Mouse (Mus musculus): ENCODE results near the gene Usp35.
A peak's percentile ranks its signal among the peaks of the same experiment; 100 is the strongest.

The Usp35 gene

DNA sequence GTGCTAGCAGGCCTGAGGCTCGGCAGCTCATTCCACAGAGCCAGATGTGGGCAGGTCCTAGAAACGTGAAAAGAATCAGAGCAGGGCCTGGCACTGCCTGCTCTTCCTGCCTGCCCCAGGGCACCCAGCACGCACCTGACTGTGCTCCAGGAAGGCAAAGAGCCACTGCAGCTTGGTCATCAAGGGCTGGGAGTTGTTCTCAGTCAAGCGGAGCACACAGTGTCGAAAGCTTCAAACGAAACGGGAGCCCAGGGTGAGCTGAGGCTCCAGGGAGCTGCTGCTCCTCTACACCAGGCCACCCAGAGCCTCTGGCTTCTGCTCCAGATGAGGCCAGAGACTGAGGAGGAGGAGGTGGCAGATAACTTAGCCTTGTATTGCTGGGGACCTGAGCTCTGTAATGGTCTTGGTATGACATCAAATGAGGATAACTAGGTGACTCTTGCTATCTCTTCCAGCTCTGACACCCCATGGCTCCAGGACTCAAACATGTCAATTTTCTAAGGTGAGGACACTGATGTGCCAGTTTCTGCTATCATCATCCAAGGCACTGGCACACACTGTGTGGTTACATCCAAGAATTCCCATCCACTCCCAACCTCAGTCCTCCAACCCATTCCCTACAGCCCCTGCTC lies 18.3 kb downstream of the Usp35 start:
- no peak for DNase-seq

DNA sequence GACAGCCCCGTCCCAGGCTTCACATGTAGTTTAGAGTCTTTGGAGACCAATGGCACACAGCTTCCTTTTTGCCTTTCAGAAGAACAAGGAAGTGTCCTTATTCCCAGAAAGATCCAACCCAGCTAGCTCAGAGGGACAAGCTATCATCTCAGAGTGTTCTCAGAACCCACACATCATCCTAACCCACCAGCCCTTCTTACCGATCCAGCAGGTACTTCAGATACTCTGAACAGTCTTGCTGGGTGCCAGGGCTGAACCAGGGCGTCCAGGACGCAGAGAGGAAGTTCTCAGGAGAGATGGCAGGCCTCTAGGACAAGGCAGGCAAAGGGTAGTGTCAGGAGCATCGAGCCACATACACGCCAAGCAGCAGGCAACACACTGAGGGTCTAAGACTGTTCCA lies 19.0 kb downstream of the Usp35 start:
- no peak for DNase-seq

GRCm38 (mm10) chr7:97312196-97312595 lies 19.6 kb downstream of the Usp35 start:
- DNase-seq: no peak

DNA sequence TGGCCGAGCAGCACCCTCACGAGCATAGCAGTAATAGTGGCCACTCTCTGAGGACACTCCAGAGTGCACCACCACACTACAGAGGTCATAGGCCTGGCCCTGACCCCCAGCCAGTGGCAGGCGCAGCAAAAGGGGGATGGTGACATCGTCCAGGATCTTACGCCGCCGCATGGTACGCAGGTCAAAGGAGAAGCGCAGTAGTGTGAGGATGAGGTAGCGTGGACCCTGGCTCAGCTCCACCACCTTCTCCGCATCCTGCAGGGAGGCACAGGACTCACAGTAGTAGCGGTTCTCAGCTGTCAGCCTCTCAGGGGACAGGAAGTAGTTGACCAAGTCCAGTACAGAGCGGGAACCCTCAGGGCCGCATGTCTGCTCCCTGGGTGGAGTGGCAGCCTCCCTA lies 20.2 kb downstream of the Usp35 start:
- no peak for DNase-seq

GRCm38 (mm10) chr7:97310341-97310635 lies 21.5 kb downstream of the Usp35 start:
- DNase-seq: no peak

DNA sequence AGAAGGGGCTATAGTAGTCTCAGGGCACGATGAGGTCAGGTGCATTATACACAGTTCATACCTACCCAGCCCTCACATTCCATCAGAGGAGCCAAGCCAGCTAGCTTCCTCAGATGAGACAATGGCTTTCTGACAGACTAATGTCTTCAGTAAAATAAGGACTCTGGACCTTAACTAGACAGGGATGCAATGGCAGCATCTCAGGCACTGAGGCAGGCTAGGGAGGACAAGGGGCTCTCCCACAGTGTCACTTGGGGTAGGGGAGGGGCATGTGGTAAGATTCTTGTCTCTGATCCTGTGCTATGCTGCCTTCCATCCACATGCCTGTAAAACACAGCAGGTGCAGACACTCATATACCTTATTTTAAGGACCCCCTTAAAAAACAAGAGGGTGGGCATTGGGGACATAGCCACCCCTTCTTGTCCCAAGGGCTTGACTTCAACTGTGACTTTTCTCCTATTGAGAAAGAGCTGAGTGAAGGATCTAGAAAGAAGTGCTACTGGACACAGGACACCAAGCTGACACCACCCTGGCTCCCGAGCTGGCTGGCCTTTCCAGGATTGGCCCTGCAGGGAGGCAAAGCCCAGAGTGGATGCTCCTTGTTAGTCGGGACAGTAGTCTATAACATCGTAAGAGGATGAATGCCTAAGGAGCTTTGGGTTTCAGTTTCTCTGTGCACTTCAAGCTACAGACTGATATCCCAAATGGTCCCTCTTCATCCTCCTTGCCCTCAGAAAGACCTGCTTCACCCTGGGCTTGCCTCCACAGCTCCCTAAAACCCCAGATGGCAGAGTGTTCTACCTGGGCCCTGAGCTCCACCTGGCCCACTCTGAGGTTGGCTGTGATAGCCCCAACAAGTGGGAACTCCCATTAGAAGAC lies 22.1 kb downstream of the Usp35 start:
- DNase-seq: no peak

GRCm38 (mm10) chr7:97307546-97307945 lies 24.3 kb downstream of the Usp35 start:
- DNase-seq: no peak

DNA sequence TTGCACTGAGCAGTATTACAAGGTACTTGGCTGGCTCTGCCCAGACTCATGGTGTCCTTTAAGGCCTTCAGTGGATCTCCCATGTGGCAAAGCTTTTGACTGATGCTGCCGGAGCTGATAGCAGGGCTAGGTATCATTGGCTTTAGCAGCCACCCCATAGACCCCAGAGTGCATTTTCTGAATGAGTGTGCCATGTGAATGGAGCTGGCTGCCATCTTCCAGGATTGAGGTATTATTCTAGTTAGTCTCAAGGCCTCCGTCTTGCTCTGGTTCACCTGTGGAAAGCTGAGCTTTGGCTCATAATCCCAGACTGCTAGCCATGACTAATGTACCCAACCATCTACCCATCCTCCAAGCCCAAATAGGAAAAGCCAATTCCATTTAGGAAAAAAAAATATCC lies 25.0 kb downstream of the Usp35 start:
- DNase-seq: no peak

DNA sequence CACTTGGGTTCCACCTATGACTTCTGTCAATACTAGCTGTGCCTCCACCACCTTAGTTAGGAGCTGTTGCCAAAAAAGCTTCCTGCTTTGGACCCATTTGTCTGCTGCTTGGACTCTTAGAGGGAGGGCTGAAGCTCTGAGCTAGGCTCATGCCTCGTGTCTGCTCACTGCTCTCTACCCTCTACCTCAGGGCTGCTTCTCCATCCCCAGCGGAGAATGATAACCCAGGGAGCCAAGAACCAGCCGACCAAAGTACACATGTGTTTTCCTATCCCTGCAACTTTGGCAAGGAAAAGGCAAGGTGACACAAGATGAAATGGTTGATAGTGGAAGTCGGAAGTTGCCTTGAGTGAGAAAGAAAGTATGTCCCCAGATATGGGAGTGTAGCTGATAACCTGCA lies 26.6 kb downstream of the Usp35 start:
- DNase-seq: no peak

GRCm38 (mm10) chr7:97304471-97304870 lies 27.3 kb downstream of the Usp35 start:
- DNase-seq: no peak

DNA sequence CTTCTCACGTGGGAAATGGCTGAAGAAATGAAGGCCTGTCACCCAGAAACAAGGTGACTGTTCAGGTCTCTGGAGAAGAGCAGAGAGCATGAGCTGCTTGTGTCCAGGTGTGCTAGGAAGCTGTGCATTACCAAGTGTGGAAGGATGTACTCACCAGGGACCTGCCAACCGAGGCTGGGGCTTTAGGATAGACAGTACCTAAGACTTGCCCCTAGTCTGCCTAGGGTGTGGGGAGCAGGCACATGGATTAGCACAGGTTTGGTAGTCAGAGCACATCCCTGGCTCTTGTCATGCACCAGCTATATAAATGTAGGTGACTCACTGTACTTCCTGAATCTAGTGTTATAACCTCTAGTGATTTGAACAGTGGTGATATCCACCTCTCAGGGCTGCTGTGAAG lies 28.2 kb downstream of the Usp35 start:
- DNase-seq: no peak

DNA sequence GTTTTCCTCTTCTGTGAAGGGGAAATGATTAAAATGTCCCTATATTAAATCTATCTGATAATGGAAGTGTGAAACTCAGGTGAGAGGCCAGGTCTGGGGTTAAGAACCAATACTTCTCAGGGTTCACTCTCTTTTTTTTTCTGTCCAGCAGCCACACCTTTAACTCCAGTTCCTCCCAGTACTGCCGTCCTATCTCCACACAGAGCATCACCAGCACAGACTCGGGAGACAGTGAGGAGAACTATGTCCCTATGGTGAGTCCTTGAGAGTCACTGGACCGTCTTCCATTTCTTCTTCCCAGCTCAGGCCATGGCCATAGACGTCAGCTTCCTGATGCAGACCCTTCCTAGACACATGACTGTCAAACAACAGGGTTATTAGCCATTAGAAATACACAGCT lies 28.9 kb downstream of the Usp35 start:
- no peak for DNase-seq

- no peak for DNase-seq
Measured at GRCm38 (mm10) chr7:97302261-97302660, 29.6 kb downstream of the Usp35 start.

- DNase-seq: no peak
Measured at GRCm38 (mm10) chr7:97301321-97301720, 30.5 kb downstream of the Usp35 start.

DNA sequence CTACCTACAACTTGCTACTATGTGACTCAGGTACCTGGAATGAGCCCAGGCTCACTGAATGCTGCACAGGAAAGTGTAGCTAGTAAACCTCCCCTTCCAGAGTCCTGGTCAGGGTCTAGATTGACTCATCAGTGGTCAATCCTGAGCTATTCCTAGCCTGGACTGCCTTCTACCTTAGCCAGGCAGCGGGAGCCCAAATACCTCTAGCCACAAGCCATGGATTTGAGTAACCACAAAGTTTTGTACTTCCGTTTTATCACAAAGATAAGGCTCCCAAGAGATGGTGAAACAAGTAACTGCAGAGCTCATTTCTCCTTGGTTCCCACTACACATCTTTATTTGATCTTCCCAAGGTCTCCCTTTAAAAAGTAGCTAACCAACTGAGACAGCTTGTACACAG lies 30.9 kb downstream of the Usp35 start:
- DNase-seq: no peak

DNA sequence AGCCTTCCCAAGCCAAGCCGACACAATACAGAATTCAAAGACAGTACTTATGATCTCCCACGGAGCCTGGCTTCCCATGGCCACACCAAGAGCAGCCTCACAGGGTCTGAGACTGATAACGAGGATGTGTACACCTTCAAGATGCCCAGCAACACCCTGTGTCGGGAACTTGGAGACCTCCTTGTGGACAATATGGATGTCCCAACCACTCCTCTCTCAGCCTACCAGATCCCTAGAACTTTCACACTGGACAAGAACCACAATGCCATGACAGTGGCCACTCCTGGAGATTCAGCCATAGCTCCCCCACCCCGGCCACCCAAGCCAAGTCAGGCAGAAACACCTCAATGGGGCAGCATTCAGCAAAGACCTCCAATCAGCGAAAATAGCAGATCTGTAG lies 32.9 kb downstream of the Usp35 start:
- no peak for DNase-seq

GRCm38 (mm10) chr7:97298279-97298678 lies 33.5 kb downstream of the Usp35 start:
- DNase-seq: no peak

GRCm38 (mm10) chr7:97297466-97297865 lies 34.4 kb downstream of the Usp35 start:
- DNase-seq: peak; percentile 76 to 78

- no peak for DNase-seq
Measured at GRCm38 (mm10) chr7:97296986-97297385, 34.8 kb downstream of the Usp35 start.

DNA sequence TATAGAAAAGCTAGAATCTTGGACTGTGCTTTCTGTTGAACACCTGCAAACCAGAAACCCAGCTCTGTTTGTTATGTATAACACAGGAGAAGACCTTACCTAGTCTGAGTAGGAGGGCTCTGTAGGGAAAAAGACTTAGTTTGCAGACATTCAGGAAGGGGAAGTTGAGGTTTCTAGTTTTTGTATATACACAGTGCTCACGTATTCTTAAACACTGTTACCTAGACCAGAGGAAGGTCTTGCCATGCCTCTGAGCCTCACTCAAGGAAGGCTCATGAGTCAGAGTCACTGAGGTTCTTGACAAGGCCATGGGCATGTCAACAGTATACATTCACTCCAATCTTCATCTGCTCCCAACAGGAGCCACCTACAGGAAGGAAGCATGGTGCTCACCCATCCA lies 60.8 kb downstream of the Usp35 start:
- DNase-seq: no peak

- no peak for DNase-seq
Measured at GRCm38 (mm10) chr7:97270367-97270766, 61.5 kb downstream of the Usp35 start.

DNA sequence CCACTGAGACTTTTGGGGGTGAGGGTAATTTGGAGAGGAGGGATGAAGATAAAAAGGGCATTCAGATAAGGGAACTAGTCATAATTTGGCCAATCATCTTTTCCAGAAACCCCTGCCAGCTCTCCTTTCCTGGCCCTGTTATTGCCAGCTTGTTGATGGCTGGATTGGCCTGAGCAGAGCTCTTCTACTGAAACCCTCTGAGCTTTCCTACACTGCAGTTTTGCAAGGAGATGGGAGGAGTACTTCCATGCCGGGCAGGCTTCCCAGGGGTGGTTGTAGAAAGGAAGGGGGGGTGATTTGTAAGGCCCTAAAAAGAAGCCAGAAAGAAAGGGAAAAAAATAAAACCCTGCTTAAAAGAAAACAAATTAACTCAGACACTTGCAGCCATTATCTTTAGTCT lies 69.3 kb downstream of the Usp35 start:
- DNase-seq: no peak

Data from cerebellum, postnatal 14 days (tissue).